Mouse (Mus musculus) liver, embryonic 13.5 days (tissue): Measurements from ENCODE around the gene Ints11. TPM values are rescaled to one million over a fixed set of nuclear protein-coding genes. Genes with fewer than 3 reads are reported as not detected.

ENCODE experiments used
- ATAC-seq: fragments of 200-750 bp; cut with Nextera tagmentation; 2 replicates; pipeline ENCODE4 v1.8.0; 2017; ENCODE audit warnings: low read depth, mild to moderate bottlenecking, moderate number of reproducible peaks, moderate library complexity
- DNase-seq: peaks from one replicate; pipeline ENCODE4 v3.0.0; 2022
- H3K27ac ChIP-seq: fragments of 300-500 bp; sonication (generic); 2 replicates; pipeline ENCODE4 v1.5.1; 2015; ENCODE audit warnings: moderate library complexity, mild to moderate bottlenecking, inconsistent platforms
- H3K27me3 ChIP-seq: fragments of 300-500 bp; sonication (generic); 2 replicates; pipeline ENCODE4 v1.6.1; 2015; ENCODE audit warnings: mild to moderate bottlenecking, inconsistent platforms
- H3K36me3 ChIP-seq: fragments of 300-500 bp; sonication (generic); 2 replicates; pipeline ENCODE4 v1.6.1; 2015; ENCODE audit warnings: mild to moderate bottlenecking, inconsistent platforms
- H3K4me1 ChIP-seq: fragments of 300-500 bp; sonication (generic); replicated peaks from 2 replicates; pipeline ENCODE4 v1.6.1; 2015; ENCODE audit warnings: inconsistent platforms
- H3K4me2 ChIP-seq: fragments of 300-500 bp; sonication (generic); 2 replicates; pipeline ENCODE4 v1.6.1; 2015; ENCODE audit warnings: inconsistent platforms, mild to moderate bottlenecking, moderate library complexity
- H3K4me3 ChIP-seq: fragments of 300-500 bp; sonication (generic); replicated peaks from 2 replicates; pipeline ENCODE4 v1.5.1; 2015; ENCODE audit warnings: mild to moderate bottlenecking, inconsistent platforms
- H3K9ac ChIP-seq: fragments of 300-500 bp; sonication (generic); 2 replicates; pipeline ENCODE4 v1.6.1; 2015; ENCODE audit warnings: mild to moderate bottlenecking, inconsistent platforms
- H3K9me3 ChIP-seq: fragments of 300-500 bp; sonication (generic); replicated peaks from 2 replicates; pipeline ENCODE4 v1.6.1; 2016; ENCODE audit warnings: inconsistent platforms
- WGBS: fragments of 180-500 bp; shearing (Covaris S2); methylation state at CpG from one replicate; pipeline ENCODE4 v1.1.7; 2015; ENCODE audit not compliant: insufficient replicate concordance; 5-methylcytosine and 5-hydroxymethylcytosine counted together
- polyA plus RNA-seq: library from polyadenylated mRNA; unstranded; fragments of >200 nt; fragmentation: Nextera tagmentation; extraction: Ambion mirVana; gene quantifications from 2 replicates; pipeline ENCODE4 v1.2.1, GENCODE M21; 2015

Gene Ints11
- polyA plus RNA-seq, 1 experiment from 2014 or later = 40.0 TPM

DNA sequence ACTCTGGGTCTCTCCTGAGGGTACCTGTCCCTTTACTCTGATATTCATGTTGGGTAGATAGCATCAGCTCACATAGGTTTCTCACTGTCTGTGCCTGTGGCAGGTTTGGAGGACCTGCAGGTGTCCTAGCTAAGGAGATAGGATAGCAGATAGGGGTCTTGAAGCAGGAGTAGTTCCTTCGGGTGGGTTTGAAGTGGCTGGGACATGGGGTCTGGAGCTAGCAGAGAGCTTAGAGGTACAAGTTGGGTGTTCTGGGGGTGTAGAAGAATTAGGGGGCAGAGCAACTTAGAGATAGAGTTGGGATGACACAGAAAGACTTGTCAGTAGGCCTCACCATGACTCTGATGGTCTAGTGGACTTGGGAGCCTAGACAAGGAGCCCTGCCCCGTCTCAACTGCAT is 20.0 kb upstream of the Ints11 start:
- Histone ChIP-seq H3K36me3 (peaks cover 19% of the 10 kb centered on the region), H3K9ac (0 out of 2 replicates have a peak overlapping the region, but pooled peaks have one; percentile 18), H3K9me3 (no peaks in the 10 kb centered on the region), H3K27me3 (no peaks in the 10 kb centered on the region), H3K27ac (0 out of 2 replicates have a peak overlapping the region, but pooled peaks have one; percentile 11), H3K4me2 (peak overlapping the region; percentile 100), H3K4me3 (peak overlapping the region; percentile 92; the same call in 1 of the 2 replicates), H3K4me1 (peaks cover 46% of the 10 kb centered on the region)
- ATAC-seq (no peak), DNase-seq (no peak)
- WGBS = 68% methylated on average over 2 of the region's 2 CpGs

DNA sequence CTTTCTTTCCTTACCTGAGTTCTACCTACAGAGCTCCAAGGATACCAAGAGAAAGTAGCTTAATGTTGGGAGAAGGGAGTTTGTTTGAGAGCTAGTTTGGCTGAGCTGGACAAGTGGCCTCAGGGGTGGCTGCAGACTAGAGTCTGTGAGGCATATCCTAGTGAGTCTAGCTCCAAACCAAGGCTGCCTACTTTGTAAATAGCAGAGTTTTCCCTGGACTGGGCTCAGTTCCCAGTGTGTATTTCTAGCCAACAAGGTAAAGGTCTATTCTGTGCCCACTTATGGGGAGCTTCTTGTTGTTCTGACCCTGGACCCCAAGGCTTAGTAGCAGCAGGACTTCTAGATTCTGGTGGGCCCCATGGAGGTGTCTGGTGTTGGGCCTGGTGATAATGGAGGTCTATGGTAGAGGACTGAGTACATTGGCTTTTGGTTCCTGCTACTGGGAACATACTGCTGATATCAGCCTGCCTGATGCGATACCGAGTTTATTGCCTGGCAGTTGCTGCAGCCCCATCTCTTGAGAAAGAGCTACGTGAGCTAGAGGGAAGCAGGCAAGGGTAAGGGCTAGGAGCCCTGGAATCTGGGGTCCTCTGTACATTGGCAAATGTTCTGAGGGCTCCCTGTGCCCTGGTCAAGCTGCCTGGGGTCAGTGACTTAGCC is 19.4 kb upstream of the Ints11 start:
- peak overlapping the region; percentile 100 for H3K4me2 ChIP-seq
- 0 out of 2 replicates have a peak overlapping the region, but pooled peaks have one; percentile 18 for H3K9ac ChIP-seq
- peaks cover 46% of the 10 kb centered on the region for H3K4me1 ChIP-seq
- no peaks in the 10 kb centered on the region for H3K27me3 ChIP-seq
- peaks cover 24% of the 10 kb centered on the region for H3K36me3 ChIP-seq
- 62% methylated on average over 3 of the region's 3 CpGs for WGBS
- ATAC-seq (no peak), DNase-seq (no peak)
- H3K4me3 ChIP-seq = no peak overlapping the region
- no peaks in the 10 kb centered on the region for H3K9me3 ChIP-seq
- peak overlapping the region; percentile 11; the same call in 1 of the 2 replicates for H3K27ac ChIP-seq

DNA sequence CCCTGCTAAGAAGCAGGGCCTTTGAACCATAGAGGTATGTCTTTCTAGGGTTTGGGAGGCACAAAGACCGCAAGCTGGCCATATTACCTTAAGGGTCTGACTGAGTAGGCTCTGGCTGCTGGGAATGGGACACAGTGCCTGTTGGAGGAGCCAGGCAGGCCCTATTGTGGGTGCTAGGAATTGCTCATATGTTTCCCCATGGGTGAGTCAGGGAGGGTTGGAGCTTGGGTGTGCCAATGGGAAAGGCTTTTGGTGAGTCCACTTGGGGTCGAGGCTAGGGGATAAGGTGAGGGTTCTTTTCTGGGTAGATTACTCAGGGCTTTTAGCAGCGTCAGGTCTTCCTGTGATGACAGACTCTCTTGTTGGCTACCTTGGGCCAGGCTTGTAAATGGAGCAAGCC is 18.0 kb upstream of the Ints11 start:
- Histone ChIP-seq H3K27me3 (no peaks in the 10 kb centered on the region), H3K36me3 (peaks cover 39% of the 10 kb centered on the region), H3K9ac (peak overlapping the region; percentile 22; the same call in 1 of the 2 replicates), H3K4me3 (no peak overlapping the region), H3K27ac (no peak overlapping the region), H3K4me2 (no peak overlapping the region), H3K4me1 (peaks cover 57% of the 10 kb centered on the region), H3K9me3 (no peaks in the 10 kb centered on the region)
- 84% methylated on average over 3 of the region's 3 CpGs for WGBS
- DNase-seq = no peak
- ATAC-seq = no peak

DNA sequence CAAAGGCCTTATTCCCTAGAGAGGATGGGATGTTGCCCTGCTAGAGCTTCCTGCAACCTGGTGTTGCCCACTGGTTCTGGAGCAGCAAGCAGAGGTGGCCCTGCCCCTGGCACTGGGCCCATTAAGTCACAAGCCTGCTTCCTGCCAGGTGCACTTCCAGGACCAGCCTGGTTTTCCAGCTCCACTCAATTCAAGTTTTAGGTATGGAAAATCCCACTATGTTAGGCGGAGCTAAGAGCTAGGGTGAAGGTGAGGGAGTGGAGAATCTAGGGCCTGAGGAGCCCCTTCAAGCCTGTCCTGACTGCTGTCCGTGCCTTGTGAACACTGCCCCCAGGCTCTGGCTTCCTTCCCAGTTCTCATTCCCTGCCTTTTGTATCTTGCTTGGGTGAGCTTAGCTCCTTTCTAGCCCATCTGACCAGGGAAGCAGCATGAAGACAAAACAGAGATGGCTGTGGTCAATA is 17.4 kb upstream of the Ints11 start:
- H3K27ac ChIP-seq = no peak overlapping the region
- H3K4me3 ChIP-seq = no peak overlapping the region
- H3K4me1 ChIP-seq = peaks cover 57% of the 10 kb centered on the region
- no peaks in the 10 kb centered on the region for H3K27me3 ChIP-seq
- DNase-seq = no peak
- H3K36me3 ChIP-seq = peaks cover 45% of the 10 kb centered on the region
- H3K9ac ChIP-seq = no peak overlapping the region
- no peak overlapping the region for H3K4me2 ChIP-seq
- WGBS = 81% methylated on average over 2 of the region's 2 CpGs
- ATAC-seq = no peak
- H3K9me3 ChIP-seq = no peaks in the 10 kb centered on the region

DNA sequence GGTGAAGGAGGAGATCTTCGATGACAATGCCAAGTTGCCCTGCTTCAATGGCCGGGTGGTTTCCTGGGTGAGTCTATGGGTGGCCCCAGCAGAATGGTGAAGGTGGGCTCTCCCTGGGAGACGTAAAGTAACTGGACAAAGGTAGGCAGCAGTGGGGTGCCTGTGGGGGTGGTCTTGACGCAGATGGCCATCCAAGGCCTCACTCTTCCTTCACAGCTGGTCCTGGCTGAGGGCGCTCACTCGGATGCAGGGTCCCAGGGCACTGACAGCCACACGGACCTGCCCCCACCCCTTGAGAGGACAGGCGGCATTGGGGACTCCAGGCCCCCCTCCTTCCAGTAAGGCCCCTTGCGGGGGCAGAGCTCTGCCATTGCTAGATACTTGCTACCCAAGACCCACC is 15.9 kb upstream of the Ints11 start:
- Histone ChIP-seq H3K36me3 (peaks cover 59% of the 10 kb centered on the region), H3K27ac (no peak overlapping the region), H3K4me2 (no peak overlapping the region), H3K4me3 (no peak overlapping the region), H3K9me3 (no peaks in the 10 kb centered on the region), H3K4me1 (peaks cover 55% of the 10 kb centered on the region), H3K9ac (no peak overlapping the region), H3K27me3 (no peaks in the 10 kb centered on the region)
- 88% methylated on average over 9 of the region's 9 CpGs for WGBS
- no peak for ATAC-seq
- no peak for DNase-seq

DNA sequence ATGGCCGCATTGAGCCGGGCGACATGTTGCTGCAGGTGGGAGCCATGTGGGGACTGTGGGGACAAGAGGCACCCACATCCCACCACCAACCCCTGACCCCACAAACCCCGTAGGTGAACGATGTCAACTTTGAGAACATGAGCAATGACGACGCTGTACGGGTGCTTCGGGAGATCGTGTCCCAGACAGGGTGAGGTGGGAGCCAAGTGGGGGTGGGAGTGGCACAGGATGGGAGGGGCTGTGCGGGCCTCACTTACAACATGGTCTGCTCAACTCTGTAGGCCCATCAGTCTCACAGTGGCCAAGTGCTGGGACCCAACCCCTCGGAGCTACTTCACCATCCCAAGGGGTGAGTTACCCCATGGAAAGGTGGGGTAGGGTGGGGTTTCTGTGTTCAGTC is 14.4 kb upstream of the Ints11 start:
- Histone ChIP-seq H3K4me1 (peaks cover 39% of the 10 kb centered on the region), H3K36me3 (peaks cover 71% of the 10 kb centered on the region), H3K9ac (no peak overlapping the region), H3K27ac (no peak overlapping the region), H3K4me3 (no peak overlapping the region), H3K27me3 (no peaks in the 10 kb centered on the region), H3K4me2 (no peak overlapping the region), H3K9me3 (no peaks in the 10 kb centered on the region)
- DNase-seq (no peak), ATAC-seq (no peak)
- WGBS = 91% methylated on average over 12 of the region's 12 CpGs

DNA sequence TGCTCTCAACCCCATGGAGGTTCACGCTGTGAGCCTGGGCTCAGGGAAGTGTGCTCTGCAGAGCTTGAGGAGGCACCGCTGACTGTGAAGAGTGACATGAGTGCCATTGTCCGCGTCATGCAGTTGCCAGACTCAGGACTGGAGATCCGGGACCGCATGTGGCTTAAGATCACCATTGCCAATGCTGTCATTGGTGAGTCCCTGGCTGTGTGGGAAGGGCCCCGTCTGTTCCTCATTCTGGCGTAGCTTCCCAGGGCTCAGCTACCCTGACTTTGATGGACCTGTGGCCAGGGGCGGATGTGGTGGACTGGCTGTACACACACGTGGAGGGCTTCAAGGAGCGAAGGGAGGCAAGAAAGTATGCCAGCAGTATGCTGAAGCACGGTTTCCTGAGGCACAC is 13.3 kb upstream of the Ints11 start:
- no peaks in the 10 kb centered on the region for H3K27me3 ChIP-seq
- H3K4me2 ChIP-seq = no peak overlapping the region
- WGBS = 83% methylated on average over 12 of the region's 12 CpGs
- peaks cover 79% of the 10 kb centered on the region for H3K36me3 ChIP-seq
- H3K9me3 ChIP-seq = no peaks in the 10 kb centered on the region
- H3K9ac ChIP-seq = no peak overlapping the region
- H3K4me3 ChIP-seq = no peak overlapping the region
- ATAC-seq (no peak), DNase-seq (no peak)
- peaks cover 28% of the 10 kb centered on the region for H3K4me1 ChIP-seq
- no peak overlapping the region for H3K27ac ChIP-seq

DNA sequence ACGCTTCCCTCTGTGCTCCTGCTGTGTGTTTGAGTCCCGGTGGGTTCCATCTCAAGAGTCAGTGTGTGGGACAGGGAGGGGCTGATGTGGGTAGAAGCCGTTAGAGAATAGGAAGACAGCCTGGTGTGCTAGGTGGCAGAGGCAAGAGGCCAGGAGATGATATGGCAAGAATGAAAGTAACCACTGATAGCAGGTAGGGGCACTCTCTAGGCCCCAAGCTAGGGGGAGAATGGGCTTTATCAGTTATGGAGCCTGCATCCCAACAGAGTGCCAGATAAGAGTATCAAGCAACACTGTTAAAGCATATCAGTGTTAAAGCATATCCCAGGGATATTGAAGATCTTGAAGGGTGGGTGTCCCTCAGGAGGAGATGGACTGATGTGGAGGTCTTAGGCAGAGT is 12.5 kb upstream of the Ints11 start:
- H3K36me3 ChIP-seq = peaks cover 80% of the 10 kb centered on the region
- peak overlapping the region; percentile 23 for H3K4me2 ChIP-seq
- no peak overlapping the region; the same call in 1 of the 2 replicates for H3K27ac ChIP-seq
- DNase-seq (no peak), ATAC-seq (peak; percentile 57)
- no peaks in the 10 kb centered on the region for H3K9me3 ChIP-seq
- H3K4me1 ChIP-seq = peaks cover 24% of the 10 kb centered on the region
- 30% methylated on average over 3 of the region's 3 CpGs for WGBS
- H3K27me3 ChIP-seq = no peaks in the 10 kb centered on the region
- no peak overlapping the region for H3K9ac ChIP-seq
- H3K4me3 ChIP-seq = no peak overlapping the region

DNA sequence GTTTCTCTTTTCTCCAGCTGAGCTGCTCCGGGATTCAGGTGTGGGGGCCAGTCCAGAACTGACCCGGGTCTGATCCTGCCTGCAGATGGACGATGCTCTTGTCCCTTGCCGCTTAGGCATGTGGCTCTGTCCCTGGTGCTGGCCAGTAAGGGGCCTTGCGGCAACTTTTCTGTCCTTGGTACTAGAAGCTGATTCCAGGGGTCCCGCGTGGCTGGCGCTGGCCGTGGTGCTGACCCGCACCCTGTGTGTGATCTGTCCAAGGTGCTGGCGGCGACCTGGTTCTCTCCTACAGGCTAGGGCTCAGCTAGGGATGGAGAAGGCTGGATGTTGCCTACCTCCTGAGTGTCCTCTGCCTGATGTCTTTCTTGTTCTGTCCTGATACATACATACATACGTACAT is 10.0 kb upstream of the Ints11 start:
- H3K9me3 ChIP-seq = no peaks in the 10 kb centered on the region
- peaks cover 62% of the 10 kb centered on the region for H3K36me3 ChIP-seq
- H3K9ac ChIP-seq = no peak overlapping the region
- H3K27me3 ChIP-seq = no peaks in the 10 kb centered on the region
- DNase-seq (peak; percentile 60), ATAC-seq (no peak)
- no peak overlapping the region for H3K4me3 ChIP-seq
- H3K27ac ChIP-seq = no peak overlapping the region
- H3K4me2 ChIP-seq = no peak overlapping the region
- H3K4me1 ChIP-seq = peaks cover 24% of the 10 kb centered on the region
- WGBS = 37% methylated on average over 13 of the region's 13 CpGs

DNA sequence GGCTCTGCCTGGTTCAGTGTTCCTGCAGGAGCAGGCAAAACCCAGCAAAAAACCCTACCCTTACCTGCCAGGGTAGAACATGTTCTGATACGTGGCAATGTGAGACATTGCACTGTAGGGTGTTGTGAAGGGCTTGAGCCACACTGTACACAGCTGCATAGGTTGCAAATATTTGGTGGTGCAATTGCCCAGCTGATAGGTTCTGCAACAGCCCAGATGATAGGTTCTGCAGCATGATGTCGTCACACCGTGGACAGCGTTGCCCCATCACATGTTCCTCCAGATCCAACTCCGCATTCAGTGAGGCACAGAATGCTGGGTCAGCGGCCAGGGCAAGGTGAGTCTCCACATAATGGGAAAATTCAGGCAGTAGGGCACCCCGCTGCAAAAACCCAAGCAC is 7.6 kb upstream of the Ints11 start:
- ATAC-seq = no peak

DNA sequence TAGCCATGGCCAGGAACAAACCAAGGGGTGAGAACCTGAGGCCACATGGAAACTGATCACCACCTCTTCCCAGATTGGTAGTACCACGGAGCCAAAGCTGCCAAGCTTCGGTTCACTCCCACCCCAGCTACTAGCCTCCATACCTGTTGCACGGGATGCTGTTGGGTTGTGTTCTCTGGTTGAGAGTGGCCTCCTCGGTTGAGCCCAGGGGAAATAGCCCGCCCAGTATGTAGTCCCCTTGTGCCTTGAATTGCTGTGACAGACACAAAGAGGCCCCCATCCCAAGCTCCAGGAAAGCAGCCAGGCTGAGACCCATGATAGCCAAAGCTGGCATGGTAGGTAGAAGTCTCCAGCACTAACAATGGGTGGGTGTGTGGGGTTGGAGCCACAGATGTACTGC is 6.3 kb upstream of the Ints11 start, which contains the start of gene Tas1r3:
Gene Tas1r3, minus strand, starts transcription at position 362 of the 400 bp plus-strand sequence.
- no peak within 1 kb of the TSS for H3K4me3 ChIP-seq
- 72% methylated on average over 5 of the region's 5 CpGs for WGBS
- peaks cover 46% of the 10 kb centered on the region for H3K36me3 ChIP-seq
- peaks cover 8% of the 10 kb centered on the region for H3K4me1 ChIP-seq
- ATAC-seq (no peak), DNase-seq (no peak)
- H3K9ac ChIP-seq = no peak within 1 kb of the TSS
- H3K27ac ChIP-seq = no peak within 1 kb of the TSS
- no peaks in the 10 kb centered on the region for H3K27me3 ChIP-seq
- no peak within 1 kb of the TSS for H3K4me2 ChIP-seq
- H3K9me3 ChIP-seq = no peaks in the 10 kb centered on the region

More for the DNA sequence above, 7.6 kb upstream of the Ints11 start:
- Histone ChIP-seq H3K9me3 (no peaks in the 10 kb centered on the region), H3K4me2 (no peak overlapping the region), H3K4me3 (no peak overlapping the region), H3K27ac (no peak overlapping the region), H3K4me1 (peaks cover 7% of the 10 kb centered on the region), H3K9ac (no peak overlapping the region), H3K36me3 (peaks cover 56% of the 10 kb centered on the region), H3K27me3 (no peaks in the 10 kb centered on the region)
- 79% methylated on average over 7 of the region's 7 CpGs for WGBS
- DNase-seq = no peak
